Mouse (Mus musculus) heart, postnatal 25 days (tissue): ENCODE results near the gene Mrps15. TPM values are rescaled to one million over a fixed set of nuclear protein-coding genes. Genes with fewer than 3 reads are reported as not detected.

Experiments used
- DNase-seq: peaks from one replicate; pipeline ENCODE4 v3.0.0; 2022; ENCODE audit warnings: low spot score
- intact Hi-C: fragments of 180-260 bp; cut with DNase I; formaldehyde crosslinking; loops from one replicate; pipeline ENCODE4 v1.15.1; 2025
- total RNA-seq, 2 experiments: library from RNA; stranded (reverse); gene quantifications; 2 replicates each; pipeline ENCODE4 v1.2.3; 2021

Mrps15 gene
- total RNA-seq, 2 experiments from 2014 or later = 81.2 to 83.1 TPM

GRCm38 (mm10) chr4:126103590-126104068, 56.9 kb downstream of the Mrps15 start, which contains the start of gene Stk40:
Stk40 (plus strand) TSS chr4:126103957.
- intact Hi-C loops = no loop called here
- peak; percentile 94 for DNase-seq

DNA sequence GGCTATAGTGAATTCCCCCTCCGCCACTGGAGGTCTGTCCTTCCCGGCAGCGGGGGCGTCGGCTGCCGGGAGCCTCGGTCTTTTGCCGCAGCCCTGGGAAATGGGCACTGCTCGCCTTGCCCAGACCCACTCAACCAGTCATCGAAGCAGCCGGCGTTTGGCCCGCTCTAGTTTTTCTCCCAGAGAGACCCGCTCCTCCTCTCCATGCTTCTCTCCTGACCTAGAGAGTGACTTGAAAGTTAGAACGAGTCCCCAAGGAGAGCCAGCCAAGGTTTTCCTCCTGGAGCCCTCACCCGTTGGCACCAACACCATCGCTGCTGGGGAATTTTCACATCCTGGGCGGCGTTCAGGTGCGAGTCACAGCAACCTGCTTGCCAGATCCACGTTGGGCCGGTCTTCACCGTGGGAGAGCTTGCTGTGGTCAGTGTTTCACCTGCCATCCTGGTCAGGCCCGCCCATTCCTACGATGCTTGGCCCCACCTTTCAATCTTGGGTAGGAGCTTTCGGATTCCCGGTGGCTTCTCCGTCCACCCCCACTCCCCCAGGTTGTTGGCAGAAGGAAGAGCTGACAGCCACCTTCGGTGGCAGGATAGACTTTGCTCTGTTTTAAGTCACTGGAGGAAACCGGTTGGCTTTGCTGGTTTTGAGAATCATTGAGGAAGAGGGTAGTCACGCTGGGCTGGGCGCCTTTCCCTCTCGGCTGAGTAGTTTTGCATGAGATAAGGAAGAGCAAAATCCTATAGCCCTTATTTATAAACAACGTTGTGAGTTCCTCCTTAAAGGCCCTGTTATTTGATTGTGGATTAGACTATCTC, 57.7 kb downstream of the Mrps15 start:
- no peak for DNase-seq
- intact Hi-C loops = no loop called here

Other genes starting within 250 kb of the Mrps15 start
- under 1 TPM; 0.84 to 0.91 TPM for gene Csf3r, start 22.4 kb upstream of the Mrps15 start, total RNA-seq
- gene Oscp1, start 11.6 kb downstream of the Mrps15 start, total RNA-seq = 1 to 10 TPM; 1.1 to 1.7 TPM
- gene Lsm10, start 49.7 kb downstream of the Mrps15 start, total RNA-seq = 10 to 100 TPM; 10.7 to 12.1 TPM
- gene Stk40, start 57.0 kb downstream of the Mrps15 start, total RNA-seq = 10 to 100 TPM; 37.6 to 38.7 TPM
- 10 to 100 TPM; 15.2 to 17.6 TPM for gene Eva1b, start 100.8 kb downstream of the Mrps15 start, total RNA-seq
- 1 to 10 TPM; 1.9 to 3.1 TPM for gene Sh3d21, start 116.6 kb downstream of the Mrps15 start, total RNA-seq
- 100 to 1,000 TPM; 108 to 111 TPM for gene Thrap3, start 155.8 kb downstream of the Mrps15 start, total RNA-seq
- 100 to 1,000 TPM; 255 to 285 TPM for gene Map7d1, start 209.4 kb downstream of the Mrps15 start, total RNA-seq
- gene Trappc3, start 215.4 kb downstream of the Mrps15 start, total RNA-seq = 10 to 100 TPM; 43.2 to 47.1 TPM
- under 1 TPM; 0.75 to 0.81 TPM for gene Col8a2, start 239.9 kb downstream of the Mrps15 start, total RNA-seq